Mouse (Mus musculus): ENCODE data around the gene Acox2.
"Not testable (repeated sequence)": the region's sequence is repeated elsewhere in the genome, so short reads cannot be mapped to it uniquely, and the experiment has no call there.

Acox2 gene

GRCm38 (mm10) chr14:8259166-8259565, at the start of gene Acox2:
TSS of gene Acox2 (minus strand) at chr14:8259353.
- DNase-seq (ENCODE audit: low read depth), result no peak

- DNase-seq (ENCODE audit: low read depth), result no peak
These were observed 49.5 kb upstream of the Acox2 start for GRCm38 (mm10) chr14:8308650-8309049.

GRCm38 (mm10) chr14:8306884-8307283, 47.7 kb upstream of the Acox2 start:
- peak; percentile 58 for DNase-seq (ENCODE audit: low read depth)

GRCm38 (mm10) chr14:8305014-8305413, 45.9 kb upstream of the Acox2 start:
- peak; percentile 90 for DNase-seq (ENCODE audit: low read depth)

GRCm38 (mm10) chr14:8304082-8304481, 44.9 kb upstream of the Acox2 start:
- DNase-seq (ENCODE audit: low read depth), result no peak

GRCm38 (mm10) chr14:8302687-8303086, 43.5 kb upstream of the Acox2 start:
- no peak for DNase-seq (ENCODE audit: low read depth)

GRCm38 (mm10) chr14:8300281-8300680, 41.1 kb upstream of the Acox2 start:
- no peak for DNase-seq (ENCODE audit: low read depth)

GRCm38 (mm10) chr14:8297889-8298293, 38.7 kb upstream of the Acox2 start:
- DNase-seq (ENCODE audit: low read depth), result peak; percentile 84

GRCm38 (mm10) chr14:8294257-8294656, 35.1 kb upstream of the Acox2 start:
- DNase-seq (ENCODE audit: low read depth), result no peak

- not testable (repeated sequence) for DNase-seq (ENCODE audit: low read depth)
These were observed 27.4 kb upstream of the Acox2 start for GRCm38 (mm10) chr14:8286595-8286994.

- DNase-seq (ENCODE audit: low read depth), result no peak
These were observed 24.6 kb upstream of the Acox2 start for GRCm38 (mm10) chr14:8283784-8284183.

GRCm38 (mm10) chr14:8271281-8271680, 12.1 kb upstream of the Acox2 start:
- not testable (repeated sequence) for DNase-seq (ENCODE audit: low read depth)

GRCm38 (mm10) chr14:8264378-8264777, 5.2 kb upstream of the Acox2 start:
- DNase-seq (ENCODE audit: low read depth), result no peak

GRCm38 (mm10) chr14:8262242-8262641, 3.1 kb upstream of the Acox2 start:
- DNase-seq (ENCODE audit: low read depth), result no peak

- DNase-seq (ENCODE audit: low read depth), result no peak
These were observed 1.1 kb upstream of the Acox2 start for GRCm38 (mm10) chr14:8260214-8260613.

GRCm38 (mm10) chr14:8258752-8259151, 401 bp downstream of the Acox2 start:
- peak; percentile 46 for DNase-seq (ENCODE audit: low read depth)

- peak; percentile 57 for DNase-seq (ENCODE audit: low read depth)
These were observed 872 bp downstream of the Acox2 start for GRCm38 (mm10) chr14:8258335-8258627.

GRCm38 (mm10) chr14:8257521-8258334, 1.4 kb downstream of the Acox2 start:
- DNase-seq (ENCODE audit: low read depth), result no peak

- peak; percentile 10 for DNase-seq (ENCODE audit: low read depth)
These were observed 2.3 kb downstream of the Acox2 start for GRCm38 (mm10) chr14:8256881-8257280.

GRCm38 (mm10) chr14:8256072-8256471, 3.1 kb downstream of the Acox2 start:
- DNase-seq (ENCODE audit: low read depth), result no peak

GRCm38 (mm10) chr14:8255076-8255729, 4.0 kb downstream of the Acox2 start:
- DNase-seq (ENCODE audit: low read depth), result peak; percentile 33

GRCm38 (mm10) chr14:8251330-8251885, 7.7 kb downstream of the Acox2 start:
- DNase-seq (ENCODE audit: low read depth), result no peak

- DNase-seq (ENCODE audit: low read depth), result no peak
These were observed 8.8 kb downstream of the Acox2 start for GRCm38 (mm10) chr14:8250141-8250871.
